Mouse (Mus musculus): ENCODE data around the gene Pycard.

DNA sequence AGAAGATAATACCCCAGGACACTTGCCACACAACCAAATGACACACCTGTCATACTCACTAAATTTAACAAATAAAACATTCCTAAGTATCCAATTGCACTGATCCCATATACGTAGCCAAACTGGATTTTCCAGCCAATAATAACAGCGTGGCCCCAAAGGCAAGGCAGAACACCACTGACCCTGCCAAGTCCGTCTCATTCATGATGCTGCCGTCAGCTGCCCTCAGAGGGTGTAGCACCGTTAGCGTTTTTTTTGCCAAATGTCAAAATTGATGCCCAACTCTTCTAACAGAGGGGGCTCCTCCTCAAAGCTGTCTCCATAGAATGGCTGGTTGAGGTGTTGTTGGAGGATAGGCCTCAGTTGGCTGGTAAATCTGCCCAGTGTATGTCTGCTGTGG lies 23.0 kb upstream of the Pycard start:
- TF ChIP-seq CTCF (IDR thresholded peaks at IDR 0.05; ENCODE audit: control insufficient read depth, insufficient read depth, low read length) (no peak), POLR2A (IDR thresholded peaks at IDR 0.05; ENCODE audit: borderline replicate concordance, control insufficient read depth, low read depth, low read length) (no peak)
